In genomic region chr10:29794663-29795062, GRCm38 (mm10) we compare ENCODE assay signal across 23 mouse cellular contexts.
DNase-seq lines count a peak whose midpoint lies in the region; ATAC-seq lines count a peak whose summit lies in the region.
"Had no signal": no experiment of that assay in that cellular context is flagged by ENCODE, and none has a peak within 500 bp of the region (broad histone marks: within the 10 kb centered on the region; RNA-seq: fewer than 3 reads in every experiment).

No protein-coding gene starts in this region.

- H3K27ac ChIP-seq in kidney, embryonic 14.5 days (ENCODE audit: low read depth, low read length), result no peak overlapping the region
- no peak overlapping the region for H3K27ac ChIP-seq in limb, embryonic 11.5 days (replicated peaks; ENCODE audit: low read depth, low read length)
- no peak overlapping the region for H3K27ac ChIP-seq in limb, embryonic 10.5 days
- H3K27ac ChIP-seq: heart, adult 2 months; heart, embryonic 15.5 days; hindbrain, embryonic 13.5 days; intestine, embryonic 15.5 days had no signal

- no peak overlapping the region for H3K4me2 ChIP-seq in kidney, embryonic 14.5 days (replicated peaks; ENCODE audit: low read depth, low read length)
- H3K4me2 ChIP-seq in limb, embryonic 11.5 days (ENCODE audit: low read depth, severe bottlenecking), result no peak overlapping the region
- H3K4me2 ChIP-seq: heart, embryonic 11.5 days; heart, embryonic 15.5 days; hindbrain, embryonic 13.5 days; intestine, embryonic 15.5 days had no signal

- intact Hi-C loops in gastrocnemius, postnatal 14 days (cut with DNase I; ENCODE audit: low total_unique reads), result no loop called here

- WGBS in kidney, embryonic 14.5 days, result 44% methylated on average over 1 of the region's 1 CpGs
- WGBS in limb, embryonic 11.5 days, result 71% methylated on average over 1 of the region's 1 CpGs
- WGBS in limb, embryonic 10.5 days, result 63% methylated on average over 1 of the region's 1 CpGs

- peak; percentile 34 for DNase-seq in embryo, embryonic 10 days (ENCODE audit: low spot score)
- DNase-seq in embryo, embryonic 9.5 days (ENCODE audit: extremely low spot score), result no peak
- no peak for DNase-seq in kidney, postnatal 10 days
- DNase-seq in limb, embryonic 11.5 days (ENCODE audit: low spot score), result no peak
- DNase-seq in limb, embryonic 10.5 days (ENCODE audit: low spot score), result no peak
- peak; percentile 13 for DNase-seq in mesoderm, embryonic 11.5 days (ENCODE audit: low read depth, low spot score)
- no peak for DNase-seq in gastrocnemius, postnatal 14 days
- DNase-seq: adrenal gland, postnatal 10 days; B cell, adult 2 months; cerebellum, adult 11 months; cerebellum, adult 9-10 months; cerebellum, postnatal 25 days; gastrocnemius, postnatal 10 days; heart, adult 2 months; heart, postnatal 14 days had no signal

- no peaks in the 10 kb centered on the region for H3K9me3 ChIP-seq in kidney, embryonic 14.5 days (ENCODE audit: control insufficient read depth, low read length)
- H3K9me3 ChIP-seq in limb, embryonic 11.5 days (ENCODE audit: control insufficient read depth, low read length), result no peaks in the 10 kb centered on the region
- no peaks in the 10 kb centered on the region for H3K9me3 ChIP-seq in limb, embryonic 10.5 days (replicated peaks)
- H3K9me3 ChIP-seq: G1E; heart, embryonic 15.5 days; hindbrain, embryonic 13.5 days; intestine, embryonic 15.5 days had no signal

- peak; percentile 96 for ATAC-seq in kidney, embryonic 14.5 days (ENCODE audit: low FRiP score, low TSS enrichment)
- ATAC-seq in limb, embryonic 11.5 days (ENCODE audit: insufficient number of reproducible peaks, low FRiP score, low TSS enrichment, low read depth), result peak; percentile 70; the same call in 1 of the 2 replicates
- ATAC-seq: CD4-positive, CD25-positive, alpha-beta regulatory T cell, adult 4 months; forebrain, embryonic 14.5 days; intestine, embryonic 15.5 days had no signal

- no peaks in the 10 kb centered on the region for H3K36me3 ChIP-seq in kidney, embryonic 14.5 days (ENCODE audit: control insufficient read depth, insufficient read depth, low read length)
- no peaks in the 10 kb centered on the region for H3K36me3 ChIP-seq in limb, embryonic 11.5 days (ENCODE audit: control insufficient read depth, insufficient read depth, low read length)
- H3K36me3 ChIP-seq in limb, embryonic 10.5 days, result no peaks in the 10 kb centered on the region
- H3K36me3 ChIP-seq: G1E; heart, embryonic 15.5 days; hindbrain, embryonic 13.5 days; intestine, embryonic 15.5 days had no signal

- H3K9ac ChIP-seq in kidney, embryonic 14.5 days (ENCODE audit: low read depth, low read length), result no peak overlapping the region
- H3K9ac ChIP-seq in limb, embryonic 11.5 days (ENCODE audit: low read length), result no peak overlapping the region
- H3K9ac ChIP-seq: heart, embryonic 15.5 days; hindbrain, embryonic 13.5 days; intestine, embryonic 15.5 days had no signal

- no peak overlapping the region for H3K4me3 ChIP-seq in kidney, embryonic 14.5 days (ENCODE audit: low read length)
- no peak overlapping the region for H3K4me3 ChIP-seq in limb, embryonic 11.5 days (ENCODE audit: low read depth, low read length)
- H3K4me3 ChIP-seq in limb, embryonic 10.5 days, result no peak overlapping the region
- H3K4me3 ChIP-seq: heart, adult 2 months; heart, embryonic 15.5 days; hindbrain, embryonic 13.5 days; intestine, embryonic 15.5 days had no signal

- H3K4me1 ChIP-seq in kidney, embryonic 14.5 days (ENCODE audit: control insufficient read depth, insufficient read depth, low read length), result 0 out of 2 replicates have a peak, but pooled peaks cover 3% of the 10 kb centered on the region
- peaks cover 4% of the 10 kb centered on the region; the same call in 1 of the 2 replicates for H3K4me1 ChIP-seq in limb, embryonic 11.5 days (ENCODE audit: control insufficient read depth, insufficient read depth, low read length)
- H3K4me1 ChIP-seq in limb, embryonic 10.5 days, result peaks cover 31% of the 10 kb centered on the region
- H3K4me1 ChIP-seq: heart, embryonic 15.5 days; hindbrain, embryonic 13.5 days; intestine, embryonic 15.5 days had no signal

- H3K27me3 ChIP-seq in kidney, embryonic 14.5 days (ENCODE audit: control insufficient read depth, insufficient read depth, low read length), result no peaks in the 10 kb centered on the region
- no peaks in the 10 kb centered on the region for H3K27me3 ChIP-seq in limb, embryonic 11.5 days (ENCODE audit: control insufficient read depth, insufficient read depth, low read length)
- no peaks in the 10 kb centered on the region for H3K27me3 ChIP-seq in limb, embryonic 10.5 days (ENCODE audit: low read depth, poor library complexity, severe bottlenecking)
- H3K27me3 ChIP-seq: heart, embryonic 15.5 days; hindbrain, embryonic 13.5 days; intestine, embryonic 15.5 days had no signal

Comparison
In these comparisons a context has a peak if more than half of its experiments do, and no peak if none do; other contexts are left out.
1. DNase-seq: peak in embryo, embryonic 10 days (single experiment) and mesoderm, embryonic 11.5 days (single experiment); none in embryo, embryonic 9.5 days (single experiment), kidney, postnatal 10 days (single experiment), limb, embryonic 11.5 days (single experiment), limb, embryonic 10.5 days (single experiment) and gastrocnemius, postnatal 14 days (single experiment).